Mouse (Mus musculus): ENCODE results near the gene Kctd15. TPM values are rescaled to one million over a fixed set of nuclear protein-coding genes. Genes with fewer than 3 reads are reported as not detected.

Gene Kctd15
- polyA plus RNA-seq, 1 experiment from 2014 or later = 20.7 TPM

- 8% methylated on average over 33 of the region's 33 CpGs for WGBS
- H3K36me3 ChIP-seq (replicated peaks; ENCODE audit: control insufficient read depth, insufficient read depth, low read depth, low read length) = no peaks in the 10 kb centered on the region
- H3K9ac ChIP-seq (replicated peaks; ENCODE audit: low read length) = no peak overlapping the region
- H3K27me3 ChIP-seq (ENCODE audit: control insufficient read depth, insufficient read depth, low read length) = peaks cover 22% of the 10 kb centered on the region
- ATAC-seq (replicated peaks; ENCODE audit: insufficient number of reproducible peaks, low FRiP score, low TSS enrichment, low read depth) = no peak
- peak overlapping the region; percentile 5; the same call in 1 of the 2 replicates for H3K4me3 ChIP-seq (ENCODE audit: low read depth, low read length)
- peak overlapping the region; percentile 32 for H3K4me2 ChIP-seq (ENCODE audit: low read depth, low read length)
- no peaks in the 10 kb centered on the region for H3K9me3 ChIP-seq (replicated peaks; ENCODE audit: control insufficient read depth, low read length)
- H3K27ac ChIP-seq (replicated peaks; ENCODE audit: low read depth, low read length) = no peak overlapping the region
- no peaks in the 10 kb centered on the region for H3K4me1 ChIP-seq (ENCODE audit: control insufficient read depth, insufficient read depth, low read length)
- peak; percentile 91 for DNase-seq (ENCODE audit: low spot score)
These were observed 19.4 kb upstream of the Kctd15 start for GRCm38 (mm10) chr7:34675831-34676514.

GRCm38 (mm10) chr7:34675120-34675790 is 18.7 kb upstream of the Kctd15 start:
- Histone ChIP-seq H3K36me3 (replicated peaks; ENCODE audit: control insufficient read depth, insufficient read depth, low read depth, low read length) (no peaks in the 10 kb centered on the region), H3K4me2 (ENCODE audit: low read depth, low read length) (no peak overlapping the region), H3K4me3 (ENCODE audit: low read depth, low read length) (no peak overlapping the region), H3K27me3 (ENCODE audit: control insufficient read depth, insufficient read depth, low read length) (peaks cover 22% of the 10 kb centered on the region), H3K9me3 (replicated peaks; ENCODE audit: control insufficient read depth, low read length) (no peaks in the 10 kb centered on the region), H3K27ac (replicated peaks; ENCODE audit: low read depth, low read length) (no peak overlapping the region), H3K4me1 (ENCODE audit: control insufficient read depth, insufficient read depth, low read length) (no peaks in the 10 kb centered on the region), H3K9ac (replicated peaks; ENCODE audit: low read length) (no peak overlapping the region)
- ATAC-seq (replicated peaks; ENCODE audit: insufficient number of reproducible peaks, low FRiP score, low TSS enrichment, low read depth) (no peak), DNase-seq (ENCODE audit: low spot score) (no peak)
- WGBS = 9% methylated on average over 42 of the region's 42 CpGs

- WGBS = 77% methylated on average over 4 of the region's 4 CpGs
- no peaks in the 10 kb centered on the region for H3K4me1 ChIP-seq (ENCODE audit: control insufficient read depth, insufficient read depth, low read length)
- H3K27ac ChIP-seq (replicated peaks; ENCODE audit: low read depth, low read length) = no peak overlapping the region
- H3K9ac ChIP-seq (replicated peaks; ENCODE audit: low read length) = no peak overlapping the region
- peaks cover 22% of the 10 kb centered on the region for H3K27me3 ChIP-seq (ENCODE audit: control insufficient read depth, insufficient read depth, low read length)
- H3K9me3 ChIP-seq (replicated peaks; ENCODE audit: control insufficient read depth, low read length) = no peaks in the 10 kb centered on the region
- H3K36me3 ChIP-seq (replicated peaks; ENCODE audit: control insufficient read depth, insufficient read depth, low read depth, low read length) = no peaks in the 10 kb centered on the region
- ATAC-seq (replicated peaks; ENCODE audit: insufficient number of reproducible peaks, low FRiP score, low TSS enrichment, low read depth) = no peak
- H3K4me2 ChIP-seq (ENCODE audit: low read depth, low read length) = no peak overlapping the region
- H3K4me3 ChIP-seq (ENCODE audit: low read depth, low read length) = no peak overlapping the region
- no peak for DNase-seq (ENCODE audit: low spot score)
These were observed 16.4 kb upstream of the Kctd15 start for GRCm38 (mm10) chr7:34672916-34673315.

- Histone ChIP-seq H3K27ac (replicated peaks; ENCODE audit: low read depth, low read length) (no peak overlapping the region), H3K4me2 (ENCODE audit: low read depth, low read length) (no peak overlapping the region), H3K36me3 (replicated peaks; ENCODE audit: control insufficient read depth, insufficient read depth, low read depth, low read length) (no peaks in the 10 kb centered on the region), H3K9ac (replicated peaks; ENCODE audit: low read length) (no peak overlapping the region), H3K4me3 (ENCODE audit: low read depth, low read length) (no peak overlapping the region), H3K27me3 (ENCODE audit: control insufficient read depth, insufficient read depth, low read length) (peaks cover 22% of the 10 kb centered on the region), H3K4me1 (ENCODE audit: control insufficient read depth, insufficient read depth, low read length) (no peaks in the 10 kb centered on the region), H3K9me3 (replicated peaks; ENCODE audit: control insufficient read depth, low read length) (no peaks in the 10 kb centered on the region)
- 4% methylated on average over 6 of the region's 6 CpGs for WGBS
- DNase-seq (ENCODE audit: low spot score) = peak; percentile 94
- ATAC-seq (replicated peaks; ENCODE audit: insufficient number of reproducible peaks, low FRiP score, low TSS enrichment, low read depth) = 0 out of 2 replicates have a peak, but pooled peaks have one; percentile 12
These were observed 15.4 kb upstream of the Kctd15 start for GRCm38 (mm10) chr7:34671911-34672310.

- WGBS = 79% methylated on average over 3 of the region's 3 CpGs
- no peak for ATAC-seq (replicated peaks; ENCODE audit: insufficient number of reproducible peaks, low FRiP score, low TSS enrichment, low read depth)
- no peak overlapping the region for H3K27ac ChIP-seq (replicated peaks; ENCODE audit: low read depth, low read length)
- H3K4me1 ChIP-seq (ENCODE audit: control insufficient read depth, insufficient read depth, low read length) = no peaks in the 10 kb centered on the region
- DNase-seq (ENCODE audit: low spot score) = no peak
- no peaks in the 10 kb centered on the region for H3K9me3 ChIP-seq (replicated peaks; ENCODE audit: control insufficient read depth, low read length)
- H3K4me2 ChIP-seq (ENCODE audit: low read depth, low read length) = no peak overlapping the region
- H3K9ac ChIP-seq (replicated peaks; ENCODE audit: low read length) = no peak overlapping the region
- H3K4me3 ChIP-seq (ENCODE audit: low read depth, low read length) = no peak overlapping the region
- H3K36me3 ChIP-seq (replicated peaks; ENCODE audit: control insufficient read depth, insufficient read depth, low read depth, low read length) = no peaks in the 10 kb centered on the region
- peaks cover 22% of the 10 kb centered on the region for H3K27me3 ChIP-seq (ENCODE audit: control insufficient read depth, insufficient read depth, low read length)
These were observed 14.2 kb upstream of the Kctd15 start for GRCm38 (mm10) chr7:34670778-34671177.

- Histone ChIP-seq H3K9me3 (replicated peaks; ENCODE audit: control insufficient read depth, low read length) (no peaks in the 10 kb centered on the region), H3K9ac (replicated peaks; ENCODE audit: low read length) (no peak overlapping the region), H3K27me3 (ENCODE audit: control insufficient read depth, insufficient read depth, low read length) (peaks cover 8% of the 10 kb centered on the region; the same call in 1 of the 2 replicates), H3K4me3 (ENCODE audit: low read depth, low read length) (no peak overlapping the region), H3K4me1 (ENCODE audit: control insufficient read depth, insufficient read depth, low read length) (no peaks in the 10 kb centered on the region), H3K27ac (replicated peaks; ENCODE audit: low read depth, low read length) (no peak overlapping the region), H3K4me2 (ENCODE audit: low read depth, low read length) (no peak overlapping the region), H3K36me3 (replicated peaks; ENCODE audit: control insufficient read depth, insufficient read depth, low read depth, low read length) (no peaks in the 10 kb centered on the region)
- 9% methylated on average over 9 of the region's 9 CpGs for WGBS
- DNase-seq (ENCODE audit: low spot score) (no peak), ATAC-seq (replicated peaks; ENCODE audit: insufficient number of reproducible peaks, low FRiP score, low TSS enrichment, low read depth) (no peak)
These were observed 12.8 kb upstream of the Kctd15 start for GRCm38 (mm10) chr7:34669336-34669735.

GRCm38 (mm10) chr7:34667874-34668273 is 11.3 kb upstream of the Kctd15 start:
- WGBS = 88% methylated on average over 16 of the region's 16 CpGs
- no peaks in the 10 kb centered on the region for H3K27me3 ChIP-seq (ENCODE audit: control insufficient read depth, insufficient read depth, low read length)
- no peaks in the 10 kb centered on the region for H3K9me3 ChIP-seq (replicated peaks; ENCODE audit: control insufficient read depth, low read length)
- DNase-seq (ENCODE audit: low spot score) (no peak), ATAC-seq (replicated peaks; ENCODE audit: insufficient number of reproducible peaks, low FRiP score, low TSS enrichment, low read depth) (no peak)
- no peaks in the 10 kb centered on the region for H3K36me3 ChIP-seq (replicated peaks; ENCODE audit: control insufficient read depth, insufficient read depth, low read depth, low read length)
- no peak overlapping the region for H3K4me3 ChIP-seq (ENCODE audit: low read depth, low read length)
- H3K4me1 ChIP-seq (ENCODE audit: control insufficient read depth, insufficient read depth, low read length) = no peaks in the 10 kb centered on the region
- no peak overlapping the region for H3K9ac ChIP-seq (replicated peaks; ENCODE audit: low read length)
- H3K4me2 ChIP-seq (ENCODE audit: low read depth, low read length) = no peak overlapping the region
- H3K27ac ChIP-seq (replicated peaks; ENCODE audit: low read depth, low read length) = no peak overlapping the region

- H3K27me3 ChIP-seq (ENCODE audit: control insufficient read depth, insufficient read depth, low read length) = no peaks in the 10 kb centered on the region
- ATAC-seq (replicated peaks; ENCODE audit: insufficient number of reproducible peaks, low FRiP score, low TSS enrichment, low read depth) (no peak), DNase-seq (ENCODE audit: low spot score) (no peak)
- no peak overlapping the region for H3K27ac ChIP-seq (replicated peaks; ENCODE audit: low read depth, low read length)
- no peak overlapping the region for H3K4me3 ChIP-seq (ENCODE audit: low read depth, low read length)
- WGBS = 39% methylated on average over 7 of the region's 7 CpGs
- H3K36me3 ChIP-seq (replicated peaks; ENCODE audit: control insufficient read depth, insufficient read depth, low read depth, low read length) = no peaks in the 10 kb centered on the region
- H3K4me2 ChIP-seq (ENCODE audit: low read depth, low read length) = no peak overlapping the region
- no peak overlapping the region for H3K9ac ChIP-seq (replicated peaks; ENCODE audit: low read length)
- H3K9me3 ChIP-seq (replicated peaks; ENCODE audit: control insufficient read depth, low read length) = no peaks in the 10 kb centered on the region
- no peaks in the 10 kb centered on the region for H3K4me1 ChIP-seq (ENCODE audit: control insufficient read depth, insufficient read depth, low read length)
These were observed 6.6 kb upstream of the Kctd15 start for GRCm38 (mm10) chr7:34663145-34663544.
